Mouse (Mus musculus): ENCODE data around the gene Hs6st2. TPM values are rescaled to one million over a fixed set of nuclear protein-coding genes. Genes with fewer than 3 reads are reported as not detected.

Gene Hs6st2
- polyA plus RNA-seq, 1 experiment: 1.5 TPM

GRCm38 (mm10) chrX:51585444-51585843 lies 96.2 kb downstream of the Hs6st2 start:
- no peaks in the 10 kb centered on the region for H3K4me1 ChIP-seq (ENCODE audit: control insufficient read depth, insufficient read depth, low read length)
- 50% methylated on average over 3 of the region's 3 CpGs for WGBS
- H3K27ac ChIP-seq (ENCODE audit: insufficient read depth, low read depth, low read length): no peak overlapping the region
- no peak overlapping the region for H3K4me3 ChIP-seq (ENCODE audit: insufficient read depth, low read depth, low read length)
- H3K36me3 ChIP-seq (ENCODE audit: control insufficient read depth, insufficient read depth, low read length): no peaks in the 10 kb centered on the region
- no peaks in the 10 kb centered on the region for H3K27me3 ChIP-seq (replicated peaks; ENCODE audit: control insufficient read depth, insufficient read depth, low read length)
- DNase-seq: no peak
- TF ChIP-seq CTCF (conservative IDR thresholded peaks at IDR 0.05; ENCODE audit: insufficient read depth, insufficient read length, low read depth, low read length) (no peak), POLR2A (IDR thresholded peaks at IDR 0.05; ENCODE audit: low read depth, low read length) (no peak)

DNA sequence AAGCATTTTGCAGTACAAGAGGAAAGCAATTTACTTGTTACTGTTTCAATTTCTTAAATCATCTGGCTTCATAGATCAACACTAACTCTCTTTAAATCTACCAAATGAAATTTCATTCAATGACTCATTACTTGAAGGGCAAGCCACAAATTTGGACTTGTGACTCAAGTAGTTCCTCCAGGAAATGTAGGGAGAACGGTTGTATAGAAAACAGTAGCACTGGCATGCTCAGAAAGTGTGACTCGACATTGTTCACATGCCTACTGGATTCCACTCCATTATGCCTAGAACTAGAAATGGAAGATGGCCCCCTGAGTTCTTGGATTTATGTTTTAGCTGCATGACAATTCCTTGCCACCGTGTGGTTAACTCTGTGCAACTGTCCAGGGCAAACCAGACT lies 100.0 kb downstream of the Hs6st2 start:
- Histone ChIP-seq H3K27ac (ENCODE audit: insufficient read depth, low read depth, low read length) (no peak overlapping the region), H3K4me3 (ENCODE audit: insufficient read depth, low read depth, low read length) (no peak overlapping the region), H3K36me3 (ENCODE audit: control insufficient read depth, insufficient read depth, low read length) (no peaks in the 10 kb centered on the region), H3K27me3 (replicated peaks; ENCODE audit: control insufficient read depth, insufficient read depth, low read length) (no peaks in the 10 kb centered on the region), H3K4me1 (ENCODE audit: control insufficient read depth, insufficient read depth, low read length) (no peaks in the 10 kb centered on the region)
- no peak for DNase-seq
- WGBS: 66% methylated on average over 3 of the region's 3 CpGs
- no peak for TF ChIP-seq CTCF (conservative IDR thresholded peaks at IDR 0.05; ENCODE audit: insufficient read depth, insufficient read length, low read depth, low read length)
- no peak for TF ChIP-seq POLR2A (IDR thresholded peaks at IDR 0.05; ENCODE audit: low read depth, low read length)

DNA sequence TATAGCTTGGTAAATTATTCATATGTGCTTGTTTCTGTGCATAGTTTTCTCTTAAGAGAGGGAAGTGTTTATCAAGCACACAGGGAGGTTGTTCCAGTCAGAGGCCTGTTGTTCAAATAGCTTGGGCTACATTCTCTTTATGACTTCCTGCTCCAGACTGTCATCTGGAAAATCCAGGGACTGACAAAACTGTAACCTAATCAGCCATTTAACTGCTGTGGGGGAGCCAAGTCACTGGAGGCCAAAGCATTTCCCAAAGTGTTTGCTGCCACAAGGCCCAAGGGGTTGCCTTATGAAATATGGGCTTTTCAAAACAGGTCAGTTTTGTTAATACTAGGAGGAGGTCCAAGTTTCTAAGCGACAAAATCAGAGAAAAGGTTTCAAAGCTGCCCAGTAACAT lies 119.8 kb downstream of the Hs6st2 start:
- Histone ChIP-seq H3K36me3 (ENCODE audit: control insufficient read depth, insufficient read depth, low read length) (no peaks in the 10 kb centered on the region), H3K4me3 (ENCODE audit: insufficient read depth, low read depth, low read length) (no peak overlapping the region), H3K27ac (ENCODE audit: insufficient read depth, low read depth, low read length) (no peak overlapping the region), H3K27me3 (replicated peaks; ENCODE audit: control insufficient read depth, insufficient read depth, low read length) (no peaks in the 10 kb centered on the region), H3K4me1 (ENCODE audit: control insufficient read depth, insufficient read depth, low read length) (no peaks in the 10 kb centered on the region)
- TF ChIP-seq POLR2A (IDR thresholded peaks at IDR 0.05; ENCODE audit: low read depth, low read length) (no peak), CTCF (conservative IDR thresholded peaks at IDR 0.05; ENCODE audit: insufficient read depth, insufficient read length, low read depth, low read length) (no peak)
- 26% methylated on average over 1 of the region's 1 CpGs for WGBS
- peak; percentile 9 for DNase-seq

- Histone ChIP-seq H3K4me1 (ENCODE audit: control insufficient read depth, insufficient read depth, low read length) (no peaks in the 10 kb centered on the region), H3K27me3 (replicated peaks; ENCODE audit: control insufficient read depth, insufficient read depth, low read length) (no peaks in the 10 kb centered on the region), H3K27ac (ENCODE audit: insufficient read depth, low read depth, low read length) (no peak overlapping the region), H3K4me3 (ENCODE audit: insufficient read depth, low read depth, low read length) (no peak overlapping the region), H3K36me3 (ENCODE audit: control insufficient read depth, insufficient read depth, low read length) (no peaks in the 10 kb centered on the region)
- TF ChIP-seq CTCF (conservative IDR thresholded peaks at IDR 0.05; ENCODE audit: insufficient read depth, insufficient read length, low read depth, low read length): no peak
- no peak for TF ChIP-seq POLR2A (IDR thresholded peaks at IDR 0.05; ENCODE audit: low read depth, low read length)
- DNase-seq: no peak
- WGBS: 87% methylated on average over 5 of the region's 5 CpGs
Measured at GRCm38 (mm10) chrX:51539626-51540025, 142.0 kb downstream of the Hs6st2 start.

DNA sequence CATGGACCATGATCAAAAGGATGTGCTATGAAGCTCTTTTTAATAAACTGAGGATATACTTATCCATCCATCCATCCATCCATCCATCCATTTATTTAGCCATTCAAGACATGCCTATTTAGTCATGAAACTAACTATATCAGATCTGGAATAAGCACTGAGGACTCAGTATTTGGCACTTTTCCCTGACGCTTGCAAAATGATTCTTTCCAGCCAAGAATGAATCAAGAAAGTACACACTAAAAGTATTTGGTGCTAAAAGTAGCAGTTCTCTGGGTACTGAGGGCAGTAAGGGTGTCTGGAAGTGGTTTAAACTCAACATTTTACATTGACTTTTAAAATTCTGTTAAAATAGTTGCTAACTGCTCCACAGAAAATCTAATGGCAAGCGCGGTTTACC lies 144.6 kb downstream of the Hs6st2 start:
- DNase-seq: peak; percentile 2
- TF ChIP-seq POLR2A (IDR thresholded peaks at IDR 0.05; ENCODE audit: low read depth, low read length) (no peak), CTCF (conservative IDR thresholded peaks at IDR 0.05; ENCODE audit: insufficient read depth, insufficient read length, low read depth, low read length) (no peak)
- H3K27ac ChIP-seq (ENCODE audit: insufficient read depth, low read depth, low read length): no peak overlapping the region
- H3K27me3 ChIP-seq (replicated peaks; ENCODE audit: control insufficient read depth, insufficient read depth, low read length): no peaks in the 10 kb centered on the region
- no peaks in the 10 kb centered on the region for H3K4me1 ChIP-seq (ENCODE audit: control insufficient read depth, insufficient read depth, low read length)
- H3K36me3 ChIP-seq (ENCODE audit: control insufficient read depth, insufficient read depth, low read length): no peaks in the 10 kb centered on the region
- no peak overlapping the region for H3K4me3 ChIP-seq (ENCODE audit: insufficient read depth, low read depth, low read length)
- 87% methylated on average over 3 of the region's 3 CpGs for WGBS

GRCm38 (mm10) chrX:51535226-51535625 lies 146.4 kb downstream of the Hs6st2 start:
- H3K4me3 ChIP-seq (ENCODE audit: insufficient read depth, low read depth, low read length): no peak overlapping the region
- no peaks in the 10 kb centered on the region for H3K27me3 ChIP-seq (replicated peaks; ENCODE audit: control insufficient read depth, insufficient read depth, low read length)
- H3K36me3 ChIP-seq (ENCODE audit: control insufficient read depth, insufficient read depth, low read length): no peaks in the 10 kb centered on the region
- WGBS: 99% methylated on average over 6 of the region's 6 CpGs
- TF ChIP-seq POLR2A (IDR thresholded peaks at IDR 0.05; ENCODE audit: low read depth, low read length): no peak
- no peak for TF ChIP-seq CTCF (conservative IDR thresholded peaks at IDR 0.05; ENCODE audit: insufficient read depth, insufficient read length, low read depth, low read length)
- DNase-seq: no peak
- H3K4me1 ChIP-seq (ENCODE audit: control insufficient read depth, insufficient read depth, low read length): no peaks in the 10 kb centered on the region
- no peak overlapping the region for H3K27ac ChIP-seq (ENCODE audit: insufficient read depth, low read depth, low read length)

GRCm38 (mm10) chrX:51531136-51531535 lies 150.5 kb downstream of the Hs6st2 start:
- TF ChIP-seq POLR2A (IDR thresholded peaks at IDR 0.05; ENCODE audit: low read depth, low read length): no peak
- TF ChIP-seq CTCF (conservative IDR thresholded peaks at IDR 0.05; ENCODE audit: insufficient read depth, insufficient read length, low read depth, low read length): no peak
- Histone ChIP-seq H3K27ac (ENCODE audit: insufficient read depth, low read depth, low read length) (no peak overlapping the region), H3K4me1 (ENCODE audit: control insufficient read depth, insufficient read depth, low read length) (no peaks in the 10 kb centered on the region), H3K36me3 (ENCODE audit: control insufficient read depth, insufficient read depth, low read length) (no peaks in the 10 kb centered on the region), H3K4me3 (ENCODE audit: insufficient read depth, low read depth, low read length) (no peak overlapping the region), H3K27me3 (replicated peaks; ENCODE audit: control insufficient read depth, insufficient read depth, low read length) (no peaks in the 10 kb centered on the region)
- no peak for DNase-seq
- 80% methylated on average over 1 of the region's 1 CpGs for WGBS

DNA sequence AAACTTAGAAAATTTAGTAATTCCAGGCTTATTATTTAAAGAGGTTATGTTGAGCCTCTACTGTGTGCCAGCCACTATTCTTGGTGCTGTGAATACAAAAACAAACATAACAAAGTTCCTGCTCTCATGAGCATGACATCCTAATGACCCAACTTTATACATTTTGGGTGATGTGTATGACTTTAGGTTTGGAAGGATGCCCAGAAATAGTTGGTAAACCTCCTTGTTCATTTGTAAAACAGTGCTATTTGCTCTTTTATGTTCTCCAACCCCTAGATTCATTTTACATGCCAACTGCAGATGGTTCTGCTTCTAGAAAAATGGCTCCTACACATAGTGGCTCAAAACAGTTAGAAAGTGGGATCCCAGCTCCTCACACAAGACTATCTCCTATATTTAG lies 153.1 kb downstream of the Hs6st2 start:
- H3K36me3 ChIP-seq (ENCODE audit: control insufficient read depth, insufficient read depth, low read length): no peaks in the 10 kb centered on the region
- H3K4me3 ChIP-seq (ENCODE audit: insufficient read depth, low read depth, low read length): no peak overlapping the region
- DNase-seq: no peak
- no peak for TF ChIP-seq CTCF (conservative IDR thresholded peaks at IDR 0.05; ENCODE audit: insufficient read depth, insufficient read length, low read depth, low read length)
- no peak for TF ChIP-seq POLR2A (IDR thresholded peaks at IDR 0.05; ENCODE audit: low read depth, low read length)
- H3K27me3 ChIP-seq (replicated peaks; ENCODE audit: control insufficient read depth, insufficient read depth, low read length): no peaks in the 10 kb centered on the region
- H3K27ac ChIP-seq (ENCODE audit: insufficient read depth, low read depth, low read length): no peak overlapping the region
- H3K4me1 ChIP-seq (ENCODE audit: control insufficient read depth, insufficient read depth, low read length): no peaks in the 10 kb centered on the region

All from kidney, adult 2 months (tissue).